Mouse (Mus musculus) right cerebral cortex, postnatal 4 days (tissue): ENCODE results near the gene Ahsa1.
A peak's percentile ranks its signal among the peaks of the same experiment; 100 is the strongest.
"Not testable (repeated sequence)": the region's sequence is repeated elsewhere in the genome, so short reads cannot be mapped to it uniquely, and the experiment has no call there.

Experiments used
- DNase-seq: peaks from one replicate; pipeline ENCODE4 v3.0.0-alpha.2; 2022

The Ahsa1 gene

GRCm38 (mm10) chr12:87266108-87266826 is at the start of gene Ahsa1, which contains the start of gene Vipas39:
TSS of gene Ahsa1 (plus strand) at chr12:87266479.
TSS of gene Vipas39 (minus strand) at chr12:87266256.
- peak; percentile 76 for DNase-seq

DNA sequence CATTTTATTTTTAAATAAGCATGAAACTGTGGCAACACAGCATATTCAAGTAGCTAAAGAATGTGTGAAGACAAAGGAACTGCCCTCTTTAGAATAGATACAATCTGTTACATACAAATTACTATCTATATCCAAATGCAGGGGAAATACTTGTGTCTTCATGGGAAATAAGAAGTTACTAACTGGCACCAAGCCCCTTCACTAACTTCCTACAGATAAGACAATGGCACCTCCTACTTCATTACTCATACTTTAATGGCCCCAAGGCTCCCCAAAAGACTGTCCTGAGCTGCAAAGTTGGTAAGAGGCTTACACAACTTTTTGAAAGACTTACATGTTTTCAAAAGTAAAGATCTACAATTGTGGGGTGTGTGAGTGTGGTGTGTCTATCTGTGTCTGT is 48.7 kb upstream of the Ahsa1 start:
- no peak for DNase-seq

DNA sequence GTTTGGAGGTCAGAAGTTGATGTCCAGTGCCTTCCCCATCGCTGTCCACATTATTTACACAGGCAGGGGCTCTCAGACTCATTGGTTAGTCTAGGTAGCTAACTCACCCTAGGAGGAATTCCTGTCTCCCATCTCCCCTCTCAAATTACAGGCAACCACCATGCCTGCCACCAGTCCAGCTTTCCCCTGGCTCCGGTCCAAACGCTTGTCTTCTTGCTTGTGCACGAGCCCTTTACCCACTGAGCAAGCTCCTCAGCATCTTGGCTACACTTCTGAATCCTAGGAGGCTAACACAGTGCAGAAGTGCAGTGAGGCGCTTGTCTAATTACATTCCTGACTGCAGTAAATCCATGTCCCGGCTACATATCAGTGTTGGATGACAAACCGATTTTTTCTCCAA is 46.9 kb upstream of the Ahsa1 start:
- peak; percentile 24 for DNase-seq

DNA sequence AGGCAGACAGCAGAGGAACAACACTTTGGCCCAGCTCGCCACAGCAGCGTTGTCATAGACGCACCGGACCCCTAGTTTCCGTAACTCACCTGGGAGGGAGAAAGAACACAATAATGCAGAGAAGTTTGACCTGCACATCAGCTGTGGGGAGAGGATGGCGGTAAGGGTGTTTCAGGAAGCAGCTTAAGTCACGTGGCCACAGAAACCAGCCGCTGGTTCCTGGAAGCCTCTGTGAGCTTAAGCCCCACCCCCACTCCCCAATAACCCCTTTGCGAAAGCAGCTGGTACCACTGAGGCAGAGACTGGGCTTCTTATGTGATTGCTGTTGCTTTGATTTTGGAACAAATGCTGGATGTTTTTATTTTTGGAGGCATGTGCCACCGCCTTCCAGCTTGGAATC is 41.3 kb upstream of the Ahsa1 start:
- no peak for DNase-seq

GRCm38 (mm10) chr12:87226801-87227200 is 39.5 kb upstream of the Ahsa1 start:
- no peak for DNase-seq

DNA sequence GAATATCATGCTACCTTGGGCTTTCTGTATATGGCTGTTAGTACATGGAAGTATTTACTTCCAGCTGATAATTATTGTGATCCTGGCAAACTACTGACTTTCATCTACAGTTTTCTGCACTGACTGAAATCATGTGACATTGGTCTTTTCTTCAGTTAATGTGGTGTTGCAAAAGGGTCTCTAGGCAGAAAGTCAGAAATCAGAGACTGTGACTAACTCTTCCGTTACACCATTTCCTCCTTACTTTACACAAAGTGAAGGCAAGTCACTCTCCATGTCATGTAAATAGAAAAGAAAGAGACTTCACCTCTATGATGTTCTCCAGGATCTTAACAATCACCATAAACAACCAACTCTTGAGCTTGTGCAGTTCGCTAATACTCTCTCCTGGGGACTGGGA is 36.6 kb upstream of the Ahsa1 start:
- DNase-seq: no peak

DNA sequence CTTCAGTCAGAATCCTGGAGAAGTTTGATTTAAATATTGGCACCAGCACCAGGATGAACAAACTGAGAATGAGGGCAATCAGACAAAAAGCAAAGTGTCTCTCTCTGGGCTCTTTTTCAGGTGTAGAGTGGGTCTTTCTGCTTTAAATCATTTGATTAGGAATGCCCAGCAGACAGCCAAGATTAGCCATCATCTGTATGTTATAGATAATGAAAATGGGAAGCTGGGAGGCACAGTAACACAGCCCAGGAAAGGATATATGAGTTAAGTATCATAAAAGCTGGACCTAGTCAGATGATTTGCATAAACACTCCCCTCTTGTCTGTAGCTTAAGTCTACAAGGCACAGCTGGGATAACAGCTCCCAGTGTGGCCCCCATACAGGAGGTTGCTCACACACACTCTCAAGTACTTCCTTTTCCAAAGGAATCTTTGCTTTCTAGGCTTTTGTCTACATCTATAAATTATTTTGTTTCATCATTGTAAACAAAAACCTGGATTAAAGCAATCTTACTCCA is 35.8 kb upstream of the Ahsa1 start:
- no peak for DNase-seq

DNA sequence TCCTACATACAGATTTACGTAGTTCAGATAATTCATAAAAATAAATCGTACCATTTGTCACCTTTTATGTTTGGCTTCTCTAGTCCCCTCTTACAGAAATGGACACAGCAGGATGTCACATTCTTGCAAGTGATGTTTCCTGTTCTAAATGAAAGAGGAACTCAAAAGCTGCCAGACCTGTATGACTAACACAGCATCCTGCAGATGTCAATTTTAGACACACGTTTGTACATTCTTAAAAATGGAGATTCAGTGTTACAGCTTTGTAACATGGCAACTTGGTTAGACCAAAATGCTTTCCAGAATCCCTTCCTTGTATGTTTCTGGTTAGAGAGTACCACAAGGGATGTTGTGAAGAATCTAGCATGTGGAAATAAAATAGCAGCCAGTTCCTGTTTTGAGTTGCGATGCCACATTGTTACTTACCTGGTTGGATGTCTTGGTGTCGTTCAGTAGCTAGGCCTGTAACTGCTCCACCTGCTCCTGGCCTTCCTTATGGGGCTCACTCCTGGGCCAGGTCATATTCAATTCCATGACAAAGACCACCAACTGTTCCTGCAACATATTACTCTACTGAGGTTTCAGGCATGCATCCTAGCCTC is 29.3 kb upstream of the Ahsa1 start:
- no peak for DNase-seq

DNA sequence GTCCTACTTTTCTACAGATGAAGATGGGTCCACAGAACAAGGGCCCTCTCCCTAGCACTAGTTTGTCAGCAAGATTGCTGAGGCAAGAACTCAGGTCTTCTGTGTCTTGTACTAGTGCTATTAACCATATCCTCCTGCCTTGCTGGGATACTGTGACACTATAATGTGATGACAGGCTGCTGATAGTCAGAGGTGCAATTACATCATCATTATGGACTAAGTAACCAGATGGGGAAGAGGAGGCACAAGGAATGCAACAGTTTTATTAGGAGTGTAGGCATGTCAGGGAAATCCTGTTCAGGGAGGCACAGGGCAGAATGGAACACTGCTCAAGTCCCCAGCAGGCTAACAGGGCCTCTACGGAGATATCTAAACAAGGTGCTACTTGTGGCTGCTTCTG is 27.6 kb upstream of the Ahsa1 start, which contains the start of gene Noxred1:
TSS of gene Noxred1 (minus strand) at position 101 of the 400 bp plus-strand sequence.
- no peak for DNase-seq

- DNase-seq: no peak
Observed at GRCm38 (mm10) chr12:87250161-87250560, 16.1 kb upstream of the Ahsa1 start.

- no peak for DNase-seq
Observed at GRCm38 (mm10) chr12:87253878-87254277, 12.4 kb upstream of the Ahsa1 start.

DNA sequence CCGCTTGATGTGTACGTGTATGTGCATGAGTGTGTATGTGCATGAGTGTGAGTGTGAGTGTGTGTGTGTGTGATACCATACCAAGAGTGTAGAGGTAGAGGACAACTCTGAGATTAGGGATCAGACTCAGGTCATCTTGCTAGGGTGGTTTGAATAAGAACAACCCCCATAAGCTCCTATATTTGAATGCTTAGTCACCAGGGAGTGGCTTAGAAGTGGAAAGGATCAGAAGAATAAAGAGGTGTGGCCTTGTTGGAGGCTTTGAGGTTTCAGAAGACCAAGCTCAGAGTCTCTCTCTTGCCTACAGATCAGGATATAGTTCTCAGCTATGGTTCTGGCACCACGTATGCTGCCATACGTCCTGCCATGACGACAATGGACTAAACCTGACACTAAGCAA is 9.7 kb upstream of the Ahsa1 start:
- DNase-seq: no peak

DNA sequence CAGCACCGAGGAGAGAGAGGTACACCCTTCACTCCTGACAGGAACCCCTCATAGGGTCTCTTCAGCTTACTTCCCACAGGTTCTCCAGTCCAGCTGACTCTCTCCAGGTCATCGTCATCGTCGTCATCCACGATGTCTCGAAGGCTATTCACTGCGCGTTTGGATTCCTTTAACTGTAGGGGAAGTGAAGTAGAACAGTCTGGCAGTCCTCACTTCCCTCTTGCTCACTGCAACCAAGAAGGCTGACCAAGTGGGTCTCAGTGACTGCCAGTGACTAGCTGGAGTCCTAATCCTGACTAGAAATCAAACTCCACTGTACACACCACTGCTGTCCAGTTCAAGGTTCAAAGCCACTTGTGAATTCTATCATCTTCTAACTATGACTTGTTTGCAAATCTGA is 5.7 kb upstream of the Ahsa1 start:
- DNase-seq: no peak

DNA sequence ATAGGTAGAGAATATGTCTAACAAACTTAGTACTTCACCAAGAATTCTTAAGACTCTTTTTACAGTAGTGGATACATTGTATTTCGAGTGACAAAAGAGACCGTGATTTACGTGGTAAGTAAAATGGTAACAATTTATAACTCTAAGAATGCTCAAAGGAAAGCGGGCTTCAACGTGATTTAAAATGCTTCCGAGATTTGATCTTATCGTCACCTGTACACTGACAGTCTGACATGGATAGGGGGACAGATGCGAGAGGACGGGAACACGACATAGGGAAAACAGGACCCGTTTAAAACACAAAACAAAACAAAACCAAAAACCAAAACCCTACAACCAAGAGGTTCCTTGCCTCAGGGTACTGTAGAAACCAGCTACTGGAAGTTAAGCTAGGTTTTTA is 835 bp upstream of the Ahsa1 start:
- no peak for DNase-seq

GRCm38 (mm10) chr12:87266827-87267603 is 736 bp downstream of the Ahsa1 start:
- DNase-seq: no peak

DNA sequence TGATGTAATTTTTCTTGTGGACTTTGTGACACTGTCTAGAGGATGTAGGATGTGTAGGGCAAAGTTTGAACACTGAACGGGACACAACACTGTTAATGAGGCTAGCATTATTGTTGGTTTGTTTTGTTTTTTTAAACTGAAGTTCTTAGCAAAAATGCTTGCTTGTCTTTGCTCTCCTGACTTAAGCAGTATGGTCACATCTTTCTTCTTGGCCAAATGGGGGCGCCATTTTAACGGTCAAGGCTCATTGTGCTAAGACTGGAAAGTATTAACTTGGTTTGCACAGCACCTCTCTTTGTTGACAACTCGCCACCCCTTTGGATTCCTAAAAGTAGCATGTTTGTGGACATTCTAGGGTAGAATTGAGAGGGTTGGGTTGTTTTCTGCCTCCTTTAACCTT is 1.4 kb downstream of the Ahsa1 start:
- DNase-seq: no peak

DNA sequence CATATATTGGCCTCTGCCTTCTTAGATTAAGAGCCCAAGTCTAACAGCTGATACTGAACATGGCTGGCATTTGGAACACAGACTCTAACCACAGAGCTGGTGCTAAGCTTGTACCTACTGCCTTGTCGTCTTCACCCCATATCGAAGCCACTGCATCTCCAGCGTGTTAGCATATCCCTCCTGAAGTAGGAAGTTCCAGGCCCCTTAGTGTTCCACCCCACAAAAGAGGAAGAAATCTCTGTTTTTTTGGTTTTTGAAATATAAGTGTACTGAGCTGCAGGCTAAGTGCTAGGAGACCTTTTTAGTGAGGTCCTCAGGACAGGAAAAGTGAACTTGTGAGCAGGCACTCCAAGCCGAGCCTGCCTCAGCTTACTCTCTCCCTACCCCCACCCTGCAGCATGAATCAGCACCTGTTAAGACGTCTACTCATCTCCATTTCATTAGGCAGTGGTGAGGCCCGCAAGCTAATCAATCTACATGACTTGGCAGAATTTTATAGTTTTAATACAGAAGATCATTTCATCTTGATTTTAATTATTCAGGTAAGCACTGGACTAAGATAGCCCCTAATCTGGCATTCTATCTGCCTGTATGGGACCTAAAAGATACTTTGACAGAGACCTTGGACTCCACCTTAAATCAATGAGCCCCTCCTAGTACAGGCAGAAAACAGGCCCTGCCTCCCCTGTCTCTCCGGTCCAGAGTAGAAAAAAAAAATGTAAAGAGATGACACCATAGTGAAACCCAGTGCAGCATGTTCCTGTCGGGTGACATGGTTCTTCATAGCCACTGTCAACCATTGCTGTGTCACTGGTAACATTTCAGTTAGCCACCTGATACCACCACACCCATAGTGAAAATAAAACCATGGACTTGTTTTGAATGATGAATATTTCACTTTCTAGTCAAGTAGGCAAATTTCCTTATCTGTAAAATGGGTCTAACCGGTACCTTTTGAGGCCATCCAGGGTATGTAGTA is 8.9 kb downstream of the Ahsa1 start:
- no peak for DNase-seq

DNA sequence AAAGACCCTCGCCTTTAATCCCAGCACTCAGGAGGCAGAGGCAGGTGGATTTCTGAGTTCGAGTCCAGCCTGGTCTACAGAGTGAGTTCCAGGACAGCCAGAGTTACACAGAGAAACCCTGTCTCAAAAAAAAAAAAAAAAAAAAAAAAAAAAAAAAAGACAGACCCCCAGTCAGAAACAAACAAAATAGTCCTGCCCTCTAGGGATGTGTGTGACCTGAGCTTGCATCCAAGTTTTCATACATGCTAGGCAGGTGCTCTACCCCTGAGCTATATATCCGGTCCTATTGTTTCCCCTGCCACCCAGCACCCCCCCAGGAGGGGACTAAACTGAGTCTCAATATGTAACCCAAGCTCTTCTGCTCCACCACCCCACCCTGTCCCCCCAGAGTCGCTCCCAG is 11.0 kb downstream of the Ahsa1 start:
- DNase-seq: not testable (repeated sequence)

- no peak for DNase-seq
Observed at GRCm38 (mm10) chr12:87278118-87278730, 11.9 kb downstream of the Ahsa1 start.

GRCm38 (mm10) chr12:87279350-87279749 is 13.1 kb downstream of the Ahsa1 start:
- no peak for DNase-seq

GRCm38 (mm10) chr12:87279879-87280278 is 13.6 kb downstream of the Ahsa1 start:
- DNase-seq: no peak

DNA sequence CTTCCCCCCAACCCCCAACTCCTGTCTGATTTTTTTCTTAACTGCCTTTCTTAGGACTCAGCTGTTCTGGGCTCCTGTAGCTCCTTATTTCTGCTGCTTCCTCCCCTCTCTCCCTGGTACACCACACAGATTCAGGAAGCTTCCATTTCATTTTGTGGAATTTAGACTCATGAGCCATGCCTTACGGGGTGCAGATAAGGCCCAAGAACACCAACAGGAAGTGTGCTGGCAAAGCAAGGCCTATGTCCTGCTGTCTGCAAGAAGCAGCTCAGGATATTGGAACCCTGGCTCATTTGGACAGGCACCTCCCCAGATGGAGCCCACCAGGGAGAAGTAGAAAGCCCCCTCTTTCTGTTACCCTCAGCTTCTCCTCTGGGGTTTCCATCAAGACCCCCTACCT is 15.5 kb downstream of the Ahsa1 start:
- no peak for DNase-seq
